Mouse (Mus musculus): ENCODE data around the gene Ankrd63.

DNA sequence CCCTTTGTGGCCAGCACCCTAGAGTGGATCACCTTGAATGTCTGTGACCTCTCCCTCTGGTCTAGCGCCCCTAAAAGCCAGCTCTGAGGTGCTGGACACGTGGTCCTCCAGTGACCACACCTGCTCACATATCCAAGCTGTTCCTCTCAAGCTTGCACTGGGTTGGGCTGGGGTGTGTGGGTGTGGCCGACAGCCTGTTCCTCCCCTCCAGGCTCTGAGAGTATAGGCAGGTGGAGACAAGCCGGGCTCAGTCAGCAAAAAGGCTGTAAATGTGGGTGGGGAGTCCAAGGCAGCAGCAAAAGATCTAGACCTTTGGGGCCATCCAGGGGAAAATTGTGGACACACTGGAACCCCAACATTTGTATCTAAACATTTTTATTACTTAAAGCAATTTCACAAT lies 45.3 kb downstream of the Ankrd63 start:
- no peak for TF ChIP-seq CTCF (IDR thresholded peaks at IDR 0.05; ENCODE audit: low read depth)
- no peak for TF ChIP-seq EP300 (IDR thresholded peaks at IDR 0.05; ENCODE audit: low read depth)
